Mouse (Mus musculus): ENCODE measurements around the gene Tle2. TPM values are rescaled to one million over a fixed set of nuclear protein-coding genes. Genes with fewer than 3 reads are reported as not detected.

Tle2 gene
- polyA plus RNA-seq, 1 experiment from 2014 or later = 7.2 TPM

DNA sequence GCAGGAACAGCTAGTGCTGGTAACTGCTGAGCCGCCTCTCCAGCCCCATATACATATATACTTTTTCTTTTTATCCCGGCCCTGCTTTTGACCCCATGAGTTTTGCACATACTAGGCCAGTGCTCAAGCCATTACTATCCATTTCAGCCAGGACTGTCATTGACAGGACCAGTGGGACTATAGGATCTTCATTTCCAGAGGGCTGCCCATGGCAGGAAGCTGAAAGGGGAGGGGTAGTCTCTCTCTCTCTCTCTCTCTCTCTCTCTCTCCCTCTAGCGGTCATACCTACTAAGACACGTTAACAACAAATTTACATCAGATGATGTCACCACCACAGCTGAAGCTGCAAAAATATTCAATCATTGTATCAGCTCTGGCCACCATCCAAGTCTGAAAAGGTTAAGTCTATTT, 28.4 kb downstream of the Tle2 start:
- peak; percentile 73 for DNase-seq (ENCODE audit: low spot score)
- Histone ChIP-seq H3K4me3 (ENCODE audit: low read depth, low read length) (no peak overlapping the region), H3K36me3 (ENCODE audit: control insufficient read depth, insufficient read depth, low read length) (no peaks in the 10 kb centered on the region), H3K4me1 (replicated peaks; ENCODE audit: control insufficient read depth, insufficient read depth, low read length) (peaks cover 3% of the 10 kb centered on the region; the same call in 1 of the 2 replicates), H3K4me2 (replicated peaks; ENCODE audit: low read depth, low read length) (no peak overlapping the region), H3K27me3 (ENCODE audit: control insufficient read depth, insufficient read depth, low read length) (peaks cover 26% of the 10 kb centered on the region), H3K9me3 (ENCODE audit: control insufficient read depth, low read length) (no peaks in the 10 kb centered on the region), H3K9ac (ENCODE audit: low read depth, low read length) (no peak overlapping the region), H3K27ac (ENCODE audit: low read depth, low read length) (no peak overlapping the region)
- ATAC-seq (ENCODE audit: low FRiP score) = no peak
- WGBS = 19% methylated on average over 4 of the region's 4 CpGs

DNA sequence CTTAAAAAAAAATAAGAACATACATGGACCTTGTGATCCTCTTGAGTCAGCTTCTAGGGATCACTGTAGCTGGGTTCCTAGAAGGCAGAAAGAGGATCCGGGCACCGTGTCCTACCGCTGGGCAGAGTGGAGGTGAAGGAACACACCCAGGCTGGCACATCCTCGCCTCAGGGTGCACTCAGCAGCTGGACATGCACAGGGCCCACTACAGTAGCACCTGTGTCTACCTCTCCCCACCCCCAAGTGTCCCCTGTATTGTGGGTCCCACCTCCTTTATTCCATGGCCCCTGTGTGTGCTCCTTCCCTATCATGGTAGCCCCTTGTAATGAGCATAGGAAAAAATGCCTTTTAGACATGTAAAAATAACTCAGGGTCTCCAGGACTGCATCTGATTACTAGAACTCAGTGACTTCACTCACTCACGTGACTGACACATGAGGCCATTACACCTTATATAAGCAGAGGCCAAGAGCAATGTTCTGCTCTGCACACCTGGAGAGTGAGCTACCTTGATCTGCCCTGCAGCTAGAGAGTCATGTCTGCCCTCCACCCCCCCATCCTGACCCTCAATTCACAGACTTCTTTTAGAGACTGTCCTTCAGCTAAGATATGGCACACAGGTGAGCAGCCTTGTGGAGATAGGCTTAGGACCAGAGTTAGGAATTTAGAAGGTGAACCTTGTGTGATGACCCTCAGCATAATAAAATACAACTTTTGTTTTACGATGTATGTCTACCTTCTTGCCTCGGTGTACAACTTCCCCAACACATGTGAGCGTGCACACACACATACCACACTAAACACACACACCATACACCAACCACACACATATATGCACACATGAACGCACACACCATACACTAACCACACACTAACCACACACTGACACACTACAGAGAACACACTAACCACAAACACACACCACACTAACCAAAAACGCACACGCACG, 29.9 kb downstream of the Tle2 start:
- no peaks in the 10 kb centered on the region for H3K36me3 ChIP-seq (ENCODE audit: control insufficient read depth, insufficient read depth, low read length)
- 81% methylated on average over 12 of the region's 12 CpGs for WGBS
- H3K9ac ChIP-seq (ENCODE audit: low read depth, low read length) = no peak overlapping the region
- H3K4me3 ChIP-seq (ENCODE audit: low read depth, low read length) = no peak overlapping the region
- H3K9me3 ChIP-seq (ENCODE audit: control insufficient read depth, low read length) = no peaks in the 10 kb centered on the region
- H3K27me3 ChIP-seq (ENCODE audit: control insufficient read depth, insufficient read depth, low read length) = peaks cover 16% of the 10 kb centered on the region
- no peak for ATAC-seq (ENCODE audit: low FRiP score)
- no peak for DNase-seq (ENCODE audit: low spot score)
- H3K4me1 ChIP-seq (replicated peaks; ENCODE audit: control insufficient read depth, insufficient read depth, low read length) = peaks cover 3% of the 10 kb centered on the region; the same call in 1 of the 2 replicates
- H3K4me2 ChIP-seq (replicated peaks; ENCODE audit: low read depth, low read length) = no peak overlapping the region
- no peak overlapping the region for H3K27ac ChIP-seq (ENCODE audit: low read depth, low read length)

DNA sequence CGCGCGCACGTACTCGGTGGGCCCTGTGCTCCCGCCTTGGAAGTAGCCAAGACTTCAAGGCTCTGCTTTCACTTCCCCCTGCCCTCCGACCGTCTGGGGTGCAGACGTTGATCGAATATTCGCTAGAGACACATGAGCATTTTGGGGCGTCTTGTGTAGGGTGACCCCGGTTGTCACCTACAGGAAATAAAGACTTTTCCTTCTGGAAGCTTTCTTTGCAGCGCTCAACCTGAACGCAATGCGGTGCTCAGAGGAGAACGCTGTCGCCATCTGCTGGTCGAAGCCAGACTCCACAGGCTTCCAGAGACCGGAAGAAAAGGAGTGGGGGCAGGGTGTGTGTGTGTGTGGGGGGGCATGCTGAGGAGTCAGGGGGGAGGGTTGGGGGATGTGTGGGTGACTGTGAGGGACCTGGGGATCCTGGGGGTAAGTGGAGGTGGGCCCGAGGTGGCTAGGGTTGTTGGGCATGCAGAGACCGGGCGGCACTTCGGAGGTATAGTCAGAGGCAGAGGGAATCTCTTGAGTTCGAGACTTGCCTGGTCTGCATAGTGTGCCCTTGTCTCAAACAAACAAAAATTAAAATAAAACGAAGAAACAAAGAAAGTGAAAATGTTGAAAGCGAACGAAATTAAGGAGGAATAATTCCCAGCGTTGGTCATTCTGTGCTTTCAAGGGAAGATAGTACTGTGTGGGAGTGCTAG, 30.8 kb downstream of the Tle2 start:
- DNase-seq (ENCODE audit: low spot score) (peak; percentile 93), ATAC-seq (ENCODE audit: low FRiP score) (peak; percentile 28; the same call in 1 of the 2 replicates)
- Histone ChIP-seq H3K4me1 (replicated peaks; ENCODE audit: control insufficient read depth, insufficient read depth, low read length) (peaks cover 3% of the 10 kb centered on the region; the same call in 1 of the 2 replicates), H3K9me3 (ENCODE audit: control insufficient read depth, low read length) (no peaks in the 10 kb centered on the region), H3K4me3 (ENCODE audit: low read depth, low read length) (peak overlapping the region; percentile 43), H3K4me2 (replicated peaks; ENCODE audit: low read depth, low read length) (peak overlapping the region; percentile 50), H3K27ac (ENCODE audit: low read depth, low read length) (peak overlapping the region; percentile 76), H3K36me3 (ENCODE audit: control insufficient read depth, insufficient read depth, low read length) (no peaks in the 10 kb centered on the region), H3K27me3 (ENCODE audit: control insufficient read depth, insufficient read depth, low read length) (peaks cover 9% of the 10 kb centered on the region), H3K9ac (ENCODE audit: low read depth, low read length) (no peak overlapping the region; the same call in 1 of the 2 replicates)
- WGBS = 21% methylated on average over 29 of the region's 29 CpGs

GRCm38 (mm10) chr10:81605666-81605973, 31.3 kb downstream of the Tle2 start:
- peak; percentile 10 for ATAC-seq (ENCODE audit: low FRiP score)
- WGBS = 5% methylated on average over 14 of the region's 14 CpGs
- peak overlapping the region; percentile 8 for H3K9ac ChIP-seq (ENCODE audit: low read depth, low read length)

DNA sequence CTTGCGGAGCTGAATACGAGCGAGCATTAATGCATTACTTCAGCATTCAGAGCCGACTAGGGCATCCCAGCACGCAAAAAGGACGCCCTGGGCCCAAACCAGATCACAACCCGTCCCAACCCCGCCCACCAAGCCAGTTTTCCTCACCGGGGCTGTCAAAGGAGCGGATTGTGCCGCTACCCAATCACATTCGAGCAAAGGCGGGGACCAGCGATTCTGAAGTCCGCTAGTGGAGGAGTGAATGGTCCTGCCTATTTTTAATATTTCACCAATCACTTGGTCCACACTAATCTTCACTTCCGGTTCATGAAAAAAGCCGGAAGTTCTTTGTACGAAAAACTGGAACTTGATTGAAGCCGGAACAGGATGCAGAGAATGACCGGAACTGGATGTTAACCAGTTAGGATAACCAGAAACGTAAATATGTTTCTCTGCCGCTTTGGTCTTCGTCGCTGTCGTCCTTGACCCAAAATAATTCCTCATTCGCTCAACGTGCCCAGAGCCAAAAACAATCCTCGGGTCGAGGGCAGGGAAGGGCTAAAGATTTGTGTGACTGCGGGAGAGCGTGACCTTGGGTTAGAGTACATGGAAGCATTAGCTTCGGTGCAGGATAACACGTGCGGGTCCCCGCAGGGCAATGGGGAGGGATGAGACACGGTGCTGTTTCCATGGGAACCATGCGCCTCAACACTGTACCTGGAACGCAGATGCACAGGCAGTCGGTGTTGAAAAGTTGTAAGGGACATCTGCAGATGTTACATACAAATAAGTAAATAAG, 31.8 kb downstream of the Tle2 start, which contains the start of gene BC025920:
Gene BC025920, plus strand, starts transcription at position 297 of the 778 bp plus-strand sequence.
- DNase-seq (ENCODE audit: low spot score) (peak; percentile 92), ATAC-seq (ENCODE audit: low FRiP score) (peak; percentile 85)
- no peaks in the 10 kb centered on the region; the same call in 1 of the 2 replicates for H3K4me1 ChIP-seq (replicated peaks; ENCODE audit: control insufficient read depth, insufficient read depth, low read length)
- peak within 1 kb of the TSS; percentile 43 for H3K4me3 ChIP-seq (ENCODE audit: low read depth, low read length)
- H3K27me3 ChIP-seq (ENCODE audit: control insufficient read depth, insufficient read depth, low read length) = peaks cover 8% of the 10 kb centered on the region; the same call in 1 of the 2 replicates
- no peaks in the 10 kb centered on the region for H3K36me3 ChIP-seq (ENCODE audit: control insufficient read depth, insufficient read depth, low read length)
- peak within 1 kb of the TSS; percentile 85 for H3K27ac ChIP-seq (ENCODE audit: low read depth, low read length)
- WGBS = under 1% methylated on average over 39 of the region's 39 CpGs
- H3K4me2 ChIP-seq (replicated peaks; ENCODE audit: low read depth, low read length) = peak within 1 kb of the TSS; percentile 74
- peak within 1 kb of the TSS; percentile 55 for H3K9ac ChIP-seq (ENCODE audit: low read depth, low read length)
- no peaks in the 10 kb centered on the region for H3K9me3 ChIP-seq (ENCODE audit: control insufficient read depth, low read length)

More at GRCm38 (mm10) chr10:81605666-81605973, 31.3 kb downstream of the Tle2 start:
- Histone ChIP-seq H3K36me3 (ENCODE audit: control insufficient read depth, insufficient read depth, low read length) (no peaks in the 10 kb centered on the region), H3K4me1 (replicated peaks; ENCODE audit: control insufficient read depth, insufficient read depth, low read length) (peaks cover 2% of the 10 kb centered on the region; the same call in 1 of the 2 replicates), H3K27me3 (ENCODE audit: control insufficient read depth, insufficient read depth, low read length) (peaks cover 8% of the 10 kb centered on the region), H3K9me3 (ENCODE audit: control insufficient read depth, low read length) (no peaks in the 10 kb centered on the region), H3K27ac (ENCODE audit: low read depth, low read length) (peak overlapping the region; percentile 76), H3K4me2 (replicated peaks; ENCODE audit: low read depth, low read length) (peak overlapping the region; percentile 50), H3K4me3 (ENCODE audit: low read depth, low read length) (peak overlapping the region; percentile 43)
- DNase-seq (ENCODE audit: low spot score) = no peak

- H3K9me3 ChIP-seq (ENCODE audit: control insufficient read depth, low read length) = no peaks in the 10 kb centered on the region
- WGBS = 80% methylated on average over 1 of the region's 1 CpGs
- no peaks in the 10 kb centered on the region for H3K4me1 ChIP-seq (replicated peaks; ENCODE audit: control insufficient read depth, insufficient read depth, low read length)
- ATAC-seq (ENCODE audit: low FRiP score) (no peak), DNase-seq (ENCODE audit: low spot score) (no peak)
- H3K9ac ChIP-seq (ENCODE audit: low read depth, low read length) = no peak overlapping the region
- H3K4me3 ChIP-seq (ENCODE audit: low read depth, low read length) = no peak overlapping the region
- no peak overlapping the region for H3K4me2 ChIP-seq (replicated peaks; ENCODE audit: low read depth, low read length)
- no peaks in the 10 kb centered on the region for H3K36me3 ChIP-seq (ENCODE audit: control insufficient read depth, insufficient read depth, low read length)
- no peaks in the 10 kb centered on the region for H3K27me3 ChIP-seq (ENCODE audit: control insufficient read depth, insufficient read depth, low read length)
- H3K27ac ChIP-seq (ENCODE audit: low read depth, low read length) = no peak overlapping the region
Measured at GRCm38 (mm10) chr10:81608308-81608707, 33.9 kb downstream of the Tle2 start.

DNA sequence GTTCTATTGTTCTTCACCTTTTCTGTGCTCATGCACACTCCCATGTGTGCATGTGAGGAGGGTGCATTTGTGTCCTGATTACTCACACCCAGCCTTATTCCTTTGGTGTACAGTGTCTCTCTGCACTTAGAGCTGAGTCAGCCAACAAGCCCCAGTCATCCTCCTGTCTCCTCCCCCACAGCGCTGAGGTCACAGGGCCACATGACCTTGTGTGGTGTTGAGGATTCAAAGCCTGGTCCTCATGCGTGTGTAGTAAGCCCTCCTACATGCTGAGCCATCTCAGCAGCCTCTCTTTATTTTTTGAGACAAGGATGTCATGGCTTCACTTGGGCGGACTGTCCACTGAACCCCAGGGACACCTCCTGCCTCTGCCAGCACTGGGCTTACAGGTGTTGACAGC, 38.4 kb downstream of the Tle2 start:
- Histone ChIP-seq H3K9ac (ENCODE audit: low read depth, low read length) (no peak overlapping the region), H3K27me3 (ENCODE audit: control insufficient read depth, insufficient read depth, low read length) (no peaks in the 10 kb centered on the region), H3K9me3 (ENCODE audit: control insufficient read depth, low read length) (no peaks in the 10 kb centered on the region), H3K4me2 (replicated peaks; ENCODE audit: low read depth, low read length) (no peak overlapping the region), H3K4me1 (replicated peaks; ENCODE audit: control insufficient read depth, insufficient read depth, low read length) (no peaks in the 10 kb centered on the region), H3K36me3 (ENCODE audit: control insufficient read depth, insufficient read depth, low read length) (no peaks in the 10 kb centered on the region), H3K27ac (ENCODE audit: low read depth, low read length) (no peak overlapping the region), H3K4me3 (ENCODE audit: low read depth, low read length) (no peak overlapping the region)
- ATAC-seq (ENCODE audit: low FRiP score) (no peak), DNase-seq (ENCODE audit: low spot score) (no peak)
- WGBS = 66% methylated on average over 3 of the region's 3 CpGs

DNA sequence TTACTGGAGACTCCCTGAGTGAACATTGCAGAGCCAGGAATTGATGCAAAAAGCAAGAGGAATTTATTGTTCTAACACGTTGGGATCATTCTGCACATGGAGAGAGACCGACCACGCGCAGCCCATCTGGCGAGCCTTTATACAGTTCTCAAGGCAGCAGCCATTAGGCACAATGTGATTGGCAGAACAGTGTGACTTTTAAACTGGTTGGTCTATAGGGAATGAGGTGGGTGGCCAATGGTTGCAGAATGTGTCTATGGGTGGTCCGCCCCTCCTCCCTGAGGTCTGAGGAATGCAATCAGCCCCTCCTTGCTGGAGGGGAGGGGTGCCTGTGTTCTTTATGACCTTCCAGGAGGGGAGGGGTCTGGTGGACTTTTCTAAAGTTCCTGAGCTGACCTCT, 41.1 kb downstream of the Tle2 start:
- DNase-seq (ENCODE audit: low spot score) (no peak), ATAC-seq (ENCODE audit: low FRiP score) (no peak)
- no peaks in the 10 kb centered on the region for H3K4me1 ChIP-seq (replicated peaks; ENCODE audit: control insufficient read depth, insufficient read depth, low read length)
- H3K9ac ChIP-seq (ENCODE audit: low read depth, low read length) = no peak overlapping the region
- H3K36me3 ChIP-seq (ENCODE audit: control insufficient read depth, insufficient read depth, low read length) = no peaks in the 10 kb centered on the region
- H3K4me3 ChIP-seq (ENCODE audit: low read depth, low read length) = no peak overlapping the region
- H3K27ac ChIP-seq (ENCODE audit: low read depth, low read length) = no peak overlapping the region
- 66% methylated on average over 6 of the region's 6 CpGs for WGBS
- H3K9me3 ChIP-seq (ENCODE audit: control insufficient read depth, low read length) = no peaks in the 10 kb centered on the region
- H3K4me2 ChIP-seq (replicated peaks; ENCODE audit: low read depth, low read length) = no peak overlapping the region
- no peaks in the 10 kb centered on the region for H3K27me3 ChIP-seq (ENCODE audit: control insufficient read depth, insufficient read depth, low read length)
